Mouse (Mus musculus) heart, postnatal 0 days (tissue): ENCODE data around the gene Mrvi1.

Source experiments
- CTCF ChIP-seq: IDR thresholded peaks from 2 replicates; pipeline ENCODE4 v1.5.1; 2016; ENCODE audit warnings: antibody characterized with exemption, control low read depth, low read depth
- EP300 ChIP-seq: IDR thresholded peaks from 2 replicates; pipeline ENCODE4 v1.6.1; 2016; ENCODE audit warnings: antibody characterized with exemption, low read depth

DNA sequence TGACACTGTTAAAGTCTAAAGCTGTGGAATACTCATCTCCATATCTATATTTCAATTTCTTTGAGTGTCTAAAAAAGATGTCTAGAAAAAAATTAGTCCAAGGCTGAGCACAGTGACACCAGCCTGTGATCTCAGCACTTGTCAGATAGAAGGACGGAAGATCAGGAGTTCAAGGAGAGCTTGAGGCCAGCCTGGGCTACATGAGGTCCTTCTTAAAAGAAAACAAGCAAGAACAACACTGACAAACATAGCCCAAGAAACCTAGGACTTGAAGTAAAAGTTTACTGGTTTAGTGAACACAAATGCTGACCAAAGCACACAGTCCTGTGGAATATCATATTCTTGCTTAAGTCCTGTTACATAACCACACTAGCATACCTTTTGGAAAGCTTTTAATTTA is 148.2 kb downstream of the Mrvi1 start:
- no peak for TF ChIP-seq CTCF
- no peak for TF ChIP-seq EP300
